Mouse (Mus musculus) ovary, postnatal 36 days (tissue): Measurements from ENCODE around the gene Rnf169.

ENCODE experiments used
- DNase-seq: peaks from one replicate; pipeline ENCODE4 v3.0.0; 2022; ENCODE audit warnings: low spot score, mixed read lengths

Gene Rnf169

DNA sequence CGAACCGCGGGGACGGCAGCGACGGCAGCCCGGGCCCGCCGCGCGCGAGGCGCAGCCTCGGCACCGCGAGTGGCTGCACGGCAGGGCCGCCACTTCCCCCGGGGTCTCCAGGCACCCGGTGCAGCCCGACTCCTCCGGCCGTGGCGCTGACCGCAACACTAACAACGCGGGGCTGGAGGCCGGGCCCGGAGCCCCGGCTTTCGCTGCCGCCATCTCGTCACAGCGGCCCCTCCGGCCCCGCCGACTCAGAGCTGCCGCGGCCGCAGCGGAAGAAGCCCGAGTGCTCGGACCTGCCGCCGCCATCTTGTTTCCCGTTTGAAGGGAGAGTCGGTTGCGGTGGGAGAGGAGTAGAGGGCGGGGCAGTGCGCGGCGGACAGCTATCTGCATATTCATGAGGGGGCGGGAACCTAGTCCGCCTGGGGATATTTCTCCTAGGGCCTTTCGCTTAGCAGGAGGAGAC lies at the start of gene Rnf169:
Rnf169 (minus strand) TSS at position 317 of the 460 bp plus-strand sequence.
- DNase-seq, result peak; percentile 89

DNA sequence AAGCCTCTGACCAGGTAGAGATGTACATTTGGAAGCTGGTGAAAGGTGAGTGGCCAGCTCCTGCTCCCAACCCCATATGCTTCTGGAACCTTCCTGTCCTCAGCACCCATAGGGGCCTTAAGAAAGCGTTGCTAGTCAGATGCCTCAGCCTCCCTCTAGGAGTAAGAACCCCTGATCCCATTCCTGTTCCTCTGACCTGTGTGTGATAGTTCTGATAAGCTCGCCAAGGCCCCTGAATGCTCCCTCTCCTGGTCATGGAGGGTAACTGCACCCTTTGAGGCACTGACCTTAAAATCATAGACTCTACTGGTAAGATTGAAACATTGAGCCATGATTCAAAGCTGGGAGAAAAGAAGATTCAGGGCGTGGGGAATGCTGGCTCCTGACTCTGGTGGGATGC lies 49.1 kb upstream of the Rnf169 start:
- no peak for DNase-seq

DNA sequence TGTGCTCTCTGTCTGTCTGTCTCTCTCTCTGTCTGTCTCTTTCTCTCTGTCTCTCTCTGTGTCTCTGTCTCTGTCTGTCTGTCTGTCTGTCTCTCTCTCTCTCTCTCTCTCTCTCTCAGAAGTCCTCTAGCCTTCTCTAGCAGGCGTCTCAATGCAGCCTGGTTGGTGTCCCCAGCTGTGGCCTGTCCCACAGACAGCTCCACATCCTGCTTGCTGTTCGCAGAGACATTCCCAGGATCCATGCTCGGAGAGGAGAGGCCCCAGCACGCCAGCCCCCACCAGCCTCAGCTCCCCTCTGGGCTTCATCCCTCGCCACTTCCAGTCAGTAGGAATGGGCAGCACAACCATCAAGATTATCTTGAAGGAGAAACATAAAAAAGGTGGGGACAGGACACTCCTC lies 47.1 kb upstream of the Rnf169 start:
- no peak for DNase-seq

DNA sequence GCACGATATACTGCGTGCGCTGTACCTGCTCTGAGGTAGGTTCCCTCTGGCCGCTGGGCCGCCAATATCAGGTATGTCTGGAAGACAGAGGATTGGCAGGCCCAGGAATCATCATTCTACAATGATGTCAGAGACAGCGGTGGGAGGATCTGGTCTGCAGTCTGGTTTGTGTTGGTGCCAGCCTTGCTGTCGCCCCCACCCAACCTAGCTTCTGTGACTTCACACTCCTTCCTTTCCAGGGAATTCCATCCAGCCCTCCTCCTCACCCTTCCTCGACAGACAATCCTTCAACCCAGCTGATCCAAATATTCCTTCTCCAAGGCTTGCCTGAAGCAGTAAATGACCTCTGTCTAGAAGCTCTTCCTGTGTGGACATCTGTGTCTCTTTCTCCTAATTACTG lies 36.8 kb upstream of the Rnf169 start:
- no peak for DNase-seq

DNA sequence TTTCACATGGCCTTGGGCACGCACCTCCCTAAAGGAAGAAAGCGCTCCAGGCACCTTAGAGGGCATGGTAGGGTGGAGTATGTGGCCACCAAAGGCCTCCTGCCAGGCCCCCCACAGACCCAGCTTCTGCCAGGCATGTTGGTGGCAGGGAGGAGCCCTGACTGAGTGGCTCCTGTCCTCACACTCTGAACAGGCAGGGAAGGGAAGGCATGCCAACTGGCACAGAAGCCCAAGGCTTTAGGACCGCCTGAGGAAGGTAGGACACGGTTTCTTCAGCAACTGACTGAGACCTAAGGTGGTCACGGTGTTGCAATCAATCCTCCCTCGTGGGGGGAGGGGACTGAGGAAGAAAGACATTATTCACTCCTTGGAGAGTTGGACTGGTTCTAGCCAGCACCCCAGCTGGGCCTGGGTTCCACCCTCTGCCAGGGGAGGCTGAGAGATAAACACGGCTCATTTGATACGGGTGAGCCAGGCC lies 33.9 kb upstream of the Rnf169 start:
- peak; percentile 68 for DNase-seq

DNA sequence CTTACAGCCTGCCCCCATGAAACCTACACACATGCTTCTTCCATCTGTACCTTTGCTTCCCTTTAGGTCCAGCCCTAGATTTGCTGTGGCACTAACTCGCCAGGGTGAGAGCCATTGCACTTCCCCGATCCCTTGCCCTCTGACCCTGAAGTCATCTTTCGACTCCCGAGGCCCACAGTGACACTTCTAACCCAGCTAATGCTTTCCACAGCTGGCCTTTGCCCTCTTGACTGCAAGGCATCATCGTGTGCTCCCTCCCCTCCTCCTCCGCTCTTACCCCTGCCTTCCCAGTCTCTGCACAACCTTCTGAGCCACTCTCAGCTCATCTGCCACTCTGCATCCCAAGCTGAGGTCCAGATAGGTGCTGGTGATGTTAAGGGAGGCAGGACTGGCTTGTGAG lies 32.3 kb upstream of the Rnf169 start:
- DNase-seq, result no peak

DNA sequence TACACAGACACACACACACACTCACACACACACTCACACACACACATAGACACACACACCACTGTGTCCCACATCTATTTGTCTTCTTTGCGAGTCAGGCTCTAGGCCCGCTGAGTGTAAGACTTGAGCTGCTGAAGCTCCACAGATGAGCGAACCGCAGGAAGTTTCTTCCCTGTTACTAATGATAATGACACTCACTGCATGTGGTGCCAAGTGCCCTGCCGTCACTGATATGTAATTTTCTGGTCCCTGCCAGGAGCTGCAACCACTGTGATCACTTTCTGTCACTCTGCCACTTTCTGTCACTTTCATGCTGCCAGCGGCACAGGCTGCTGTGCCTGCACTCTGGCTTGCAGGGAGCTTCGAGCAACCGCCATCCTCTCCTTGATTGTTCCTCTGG lies 31.8 kb upstream of the Rnf169 start:
- no peak for DNase-seq

DNA sequence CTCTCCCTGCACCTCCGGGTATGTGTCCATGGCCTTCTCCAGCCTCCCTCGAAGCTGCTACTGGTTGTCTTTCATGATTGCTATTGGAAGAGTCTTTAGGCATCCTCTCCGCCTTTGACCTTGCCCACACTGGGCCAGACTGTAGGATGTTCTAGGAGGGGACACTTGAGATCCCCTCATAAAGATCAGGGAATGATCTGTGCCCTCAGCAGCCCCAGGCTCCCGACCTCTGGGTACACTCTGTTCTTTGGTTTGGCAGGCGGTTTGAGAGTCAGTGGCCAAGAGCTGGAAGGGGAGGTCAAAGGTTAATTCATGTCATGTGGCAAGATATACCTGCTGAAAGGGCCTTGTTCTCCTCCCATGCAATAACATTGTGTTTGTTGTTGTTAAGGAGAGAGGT lies 30.5 kb upstream of the Rnf169 start:
- DNase-seq, result no peak

DNA sequence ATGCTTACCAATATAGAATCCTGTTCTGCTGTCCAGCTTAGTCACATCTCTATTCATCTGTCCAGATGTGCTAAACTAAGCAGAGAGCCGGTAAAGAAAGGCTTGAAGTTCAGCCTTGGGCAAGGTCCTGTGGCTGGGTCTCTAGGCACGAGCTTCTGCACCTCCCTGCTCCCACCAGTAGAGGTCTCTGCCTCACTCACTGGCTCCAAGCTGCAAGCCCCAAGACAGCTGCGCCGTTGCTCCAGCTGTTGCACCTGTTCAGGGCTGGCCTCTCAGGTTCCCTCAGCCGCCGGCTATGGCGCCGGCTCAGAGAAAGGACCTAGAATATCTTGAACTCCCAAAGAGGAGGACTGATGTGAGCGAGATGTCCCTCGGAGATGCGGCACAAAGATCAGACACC lies 29.4 kb upstream of the Rnf169 start:
- peak; percentile 70 for DNase-seq

DNA sequence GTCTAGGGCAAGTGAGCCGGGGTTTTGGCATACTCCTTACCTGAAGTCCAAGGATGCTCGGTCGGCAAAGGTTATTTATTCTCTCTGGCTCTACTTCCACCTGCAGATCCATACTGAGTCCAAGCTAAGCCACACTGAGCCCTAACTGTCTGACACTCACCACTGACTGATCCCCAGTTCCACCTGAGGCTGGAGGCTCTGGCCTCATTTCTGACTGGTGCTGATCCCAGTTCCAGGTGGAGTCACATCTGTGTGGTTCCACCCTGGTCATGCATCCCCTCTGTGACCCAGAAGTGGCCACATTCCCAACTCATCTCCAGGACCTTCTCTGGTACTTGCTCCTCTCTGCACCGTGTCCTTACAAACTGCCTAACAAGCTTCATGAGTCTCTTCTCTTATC lies 28.5 kb upstream of the Rnf169 start:
- DNase-seq, result no peak

DNA sequence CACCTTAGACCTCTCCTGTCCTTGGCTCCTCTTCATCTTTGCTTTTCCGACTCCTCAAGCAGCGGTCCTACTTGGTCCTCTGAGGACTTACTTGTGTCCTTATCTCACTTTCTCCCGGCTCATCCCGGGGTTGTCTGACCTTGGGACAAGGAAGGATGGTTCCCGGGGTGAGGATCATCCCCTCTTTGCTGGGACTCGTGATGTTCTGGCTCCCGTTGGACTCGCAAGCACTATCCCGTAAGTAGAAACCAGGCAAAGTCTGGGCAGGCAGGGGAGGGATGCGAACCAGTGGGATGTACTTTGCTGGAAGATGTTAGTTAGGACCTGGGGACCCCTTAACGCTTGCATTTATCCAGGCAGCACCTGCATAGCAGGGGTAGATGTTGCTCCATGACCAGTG lies 26.2 kb upstream of the Rnf169 start:
- no peak for DNase-seq

DNA sequence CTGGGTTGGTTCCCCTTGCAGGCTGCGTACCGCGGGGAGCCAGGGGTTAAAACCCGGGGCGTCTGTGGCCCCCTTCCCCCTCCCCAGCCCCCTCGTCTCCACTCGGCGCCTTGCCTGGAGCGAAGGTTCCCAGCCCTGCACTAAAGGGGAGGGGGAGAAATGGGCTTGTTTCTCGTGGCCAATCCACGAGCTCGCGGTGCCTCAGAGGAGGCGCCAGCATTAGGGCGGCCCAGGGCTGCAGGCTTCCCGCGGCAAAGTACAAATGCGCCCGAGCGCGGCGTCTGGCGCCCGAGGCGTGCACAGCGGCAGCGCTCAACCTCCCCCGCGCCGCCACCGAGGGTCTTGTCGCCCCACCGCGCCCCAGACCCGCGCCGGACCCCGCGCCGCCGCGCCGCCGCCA lies 25.5 kb upstream of the Rnf169 start, which contains the start of gene Chrdl2:
Chrdl2 (plus strand) TSS at position 383 of the 400 bp plus-strand sequence.
- DNase-seq, result peak; percentile 53

DNA sequence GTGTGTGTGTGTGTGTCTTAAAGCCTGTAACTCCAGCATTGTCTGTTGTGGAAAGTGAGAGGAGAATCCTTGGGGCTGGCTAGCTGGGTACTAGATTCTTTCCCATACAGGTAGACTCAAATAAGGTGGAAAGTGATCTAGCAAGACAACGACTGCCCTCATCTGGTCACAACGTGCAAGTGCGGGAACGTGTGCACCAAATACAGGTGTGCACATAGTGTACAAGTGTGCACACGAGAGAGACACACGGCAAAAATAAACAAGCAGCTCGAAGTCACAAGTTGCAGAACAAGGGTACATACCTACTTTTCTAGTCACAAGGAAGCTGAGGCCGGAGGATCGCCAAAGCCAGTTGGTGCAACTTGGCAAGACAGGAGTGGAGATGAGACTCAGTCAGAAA lies 23.5 kb upstream of the Rnf169 start:
- no peak for DNase-seq

DNA sequence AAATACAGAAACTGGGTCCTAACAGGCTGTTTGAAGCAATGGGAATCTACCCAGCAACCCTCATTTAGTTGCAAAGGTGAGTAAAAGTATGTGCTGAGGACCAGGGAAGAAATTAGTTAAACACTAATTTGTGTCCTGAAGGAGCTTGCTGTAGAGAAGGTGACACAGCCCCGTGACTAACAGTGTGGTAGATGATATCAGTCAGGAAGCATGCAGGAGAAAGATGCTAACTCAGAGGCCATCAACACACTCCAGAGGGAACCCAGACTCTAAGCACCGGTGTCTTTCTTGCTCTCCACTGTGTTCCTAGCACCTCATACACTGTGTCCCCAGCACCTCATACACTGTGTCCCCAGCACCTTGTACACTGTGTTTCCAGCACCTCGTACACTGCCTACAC lies 18.4 kb upstream of the Rnf169 start:
- DNase-seq, result no peak

DNA sequence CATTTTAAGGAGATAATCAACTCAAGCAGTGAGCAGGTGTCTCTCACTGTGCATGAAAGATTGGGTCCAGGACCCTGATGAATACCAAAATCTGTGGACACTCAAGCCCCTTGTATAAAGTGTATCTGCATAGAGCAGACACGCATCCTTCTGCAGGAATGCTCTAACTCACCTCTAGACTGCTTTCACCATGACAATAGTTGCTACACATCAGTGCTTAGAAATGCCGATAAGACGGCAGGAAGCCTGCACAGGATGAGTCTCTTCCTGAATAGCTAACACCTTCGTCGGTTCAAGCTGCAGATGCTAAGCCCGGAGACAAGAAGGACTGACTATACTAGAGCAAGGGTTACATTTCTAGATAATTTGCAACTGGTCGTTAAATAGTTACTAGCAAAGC lies 14.9 kb upstream of the Rnf169 start:
- no peak for DNase-seq

DNA sequence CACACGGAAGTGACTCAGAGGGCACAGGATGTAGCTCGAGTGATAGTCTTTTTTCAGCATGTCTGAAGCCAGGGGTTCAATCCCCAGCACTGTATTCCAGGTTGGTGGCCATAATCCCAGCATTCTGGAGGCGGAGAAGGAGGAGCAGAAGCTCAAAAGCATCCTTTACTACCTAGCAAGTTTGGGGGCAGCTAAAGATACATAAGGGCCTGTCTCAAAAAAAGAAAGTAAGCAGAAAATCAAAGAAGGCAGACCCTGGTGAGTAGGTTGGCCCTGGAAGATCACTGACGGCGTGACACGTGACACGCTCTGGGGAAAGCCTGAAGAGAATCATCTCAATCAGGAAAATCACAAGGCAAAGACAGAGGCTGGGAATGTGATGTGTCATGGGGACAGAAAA lies 12.9 kb upstream of the Rnf169 start:
- no peak for DNase-seq

DNA sequence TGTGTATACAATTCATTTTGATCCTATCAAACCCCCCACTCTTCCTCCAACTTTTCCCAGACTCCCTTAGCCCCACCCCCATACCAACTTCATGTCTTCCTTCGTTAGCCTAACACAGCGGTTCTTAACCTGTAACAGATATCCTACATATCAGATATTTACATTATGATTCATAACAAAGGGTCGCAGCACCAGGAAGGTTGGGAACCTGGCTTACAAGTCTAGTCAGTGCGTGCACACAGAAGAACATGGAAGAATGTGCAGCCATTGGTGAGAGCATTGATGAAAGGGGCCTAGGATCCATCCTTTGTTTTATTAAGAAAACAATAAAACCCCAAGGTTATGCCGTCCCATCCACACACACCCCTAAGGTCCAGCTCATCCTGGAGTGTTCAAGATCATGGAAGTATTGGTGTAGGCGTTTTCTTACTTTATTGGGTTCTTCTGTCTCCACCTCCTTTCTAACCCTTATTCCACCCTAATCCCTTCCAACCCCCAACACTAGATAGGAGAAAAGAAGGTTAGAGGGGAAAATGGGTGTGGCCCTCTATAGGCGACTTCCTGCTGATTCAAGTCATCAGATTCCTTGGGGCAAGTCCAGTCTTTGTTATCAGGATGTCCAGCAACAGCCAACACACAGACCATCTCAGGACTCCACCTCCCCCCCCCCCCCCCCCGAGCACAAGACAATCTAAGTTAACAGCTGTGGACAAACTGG lies 10.9 kb upstream of the Rnf169 start:
- no peak for DNase-seq

DNA sequence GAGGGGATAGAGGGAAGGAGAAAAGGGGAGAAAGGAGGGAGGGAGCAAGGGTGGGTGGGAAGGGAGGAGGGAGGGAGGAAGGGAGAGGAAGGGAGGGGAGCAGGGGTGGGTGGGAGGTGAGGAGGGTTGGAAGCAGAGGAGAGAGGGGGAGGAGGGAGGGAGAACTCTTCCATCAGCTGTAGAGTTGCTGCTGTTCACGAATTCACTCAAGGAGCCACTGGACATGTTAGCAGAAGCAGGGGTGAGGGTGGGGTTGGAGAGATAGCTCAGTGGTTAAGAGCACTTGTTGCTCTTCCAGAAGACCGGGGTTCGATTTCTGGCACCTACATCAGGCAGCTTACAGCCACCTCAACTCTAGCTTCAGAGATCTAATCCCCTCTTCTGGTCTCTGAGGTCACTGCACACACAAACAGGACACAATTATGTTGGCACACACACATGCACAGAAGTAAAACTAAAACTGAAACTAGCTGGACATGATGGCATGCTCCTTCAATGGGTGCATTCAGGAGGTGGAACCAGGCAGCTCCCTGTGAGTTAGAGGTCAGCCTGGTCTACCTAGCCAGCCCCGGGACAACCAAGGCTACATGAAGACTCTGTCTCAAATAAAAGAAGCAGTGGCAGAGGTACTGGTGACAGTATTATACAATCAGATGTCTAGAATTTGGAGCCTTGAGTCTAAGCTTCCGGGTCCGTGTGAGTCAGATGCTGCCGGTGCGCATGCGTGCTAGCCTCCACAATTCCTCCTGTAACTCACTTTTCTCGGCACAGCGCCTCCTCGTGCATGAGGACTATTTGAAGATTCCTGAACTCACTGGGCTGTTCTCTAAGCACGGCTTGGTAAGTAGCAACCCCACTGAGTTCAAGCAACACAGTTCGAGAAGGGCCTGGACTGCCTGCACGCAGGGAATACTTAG lies 9.9 kb upstream of the Rnf169 start:
- DNase-seq, result peak; percentile 25

DNA sequence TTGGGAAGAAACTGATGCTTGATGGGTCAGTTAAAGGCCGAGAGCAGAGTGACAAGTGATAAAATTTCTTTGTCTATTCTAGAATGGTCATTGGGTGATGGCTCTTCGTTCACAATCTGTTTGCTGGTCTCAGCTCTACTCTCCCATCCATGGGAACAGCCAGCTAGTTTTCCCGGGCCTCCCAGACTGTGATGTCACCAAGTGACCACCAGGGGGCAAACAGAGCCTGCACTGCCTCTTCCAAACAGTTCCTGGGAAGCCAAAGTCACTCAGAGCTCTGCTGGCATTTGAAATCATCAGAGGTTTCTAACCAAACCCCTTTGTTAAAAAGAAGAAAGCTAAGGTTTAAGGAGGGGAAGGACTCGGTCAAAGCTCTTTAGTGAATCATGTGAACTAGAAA lies 8.5 kb upstream of the Rnf169 start:
- peak; percentile 73 for DNase-seq

DNA sequence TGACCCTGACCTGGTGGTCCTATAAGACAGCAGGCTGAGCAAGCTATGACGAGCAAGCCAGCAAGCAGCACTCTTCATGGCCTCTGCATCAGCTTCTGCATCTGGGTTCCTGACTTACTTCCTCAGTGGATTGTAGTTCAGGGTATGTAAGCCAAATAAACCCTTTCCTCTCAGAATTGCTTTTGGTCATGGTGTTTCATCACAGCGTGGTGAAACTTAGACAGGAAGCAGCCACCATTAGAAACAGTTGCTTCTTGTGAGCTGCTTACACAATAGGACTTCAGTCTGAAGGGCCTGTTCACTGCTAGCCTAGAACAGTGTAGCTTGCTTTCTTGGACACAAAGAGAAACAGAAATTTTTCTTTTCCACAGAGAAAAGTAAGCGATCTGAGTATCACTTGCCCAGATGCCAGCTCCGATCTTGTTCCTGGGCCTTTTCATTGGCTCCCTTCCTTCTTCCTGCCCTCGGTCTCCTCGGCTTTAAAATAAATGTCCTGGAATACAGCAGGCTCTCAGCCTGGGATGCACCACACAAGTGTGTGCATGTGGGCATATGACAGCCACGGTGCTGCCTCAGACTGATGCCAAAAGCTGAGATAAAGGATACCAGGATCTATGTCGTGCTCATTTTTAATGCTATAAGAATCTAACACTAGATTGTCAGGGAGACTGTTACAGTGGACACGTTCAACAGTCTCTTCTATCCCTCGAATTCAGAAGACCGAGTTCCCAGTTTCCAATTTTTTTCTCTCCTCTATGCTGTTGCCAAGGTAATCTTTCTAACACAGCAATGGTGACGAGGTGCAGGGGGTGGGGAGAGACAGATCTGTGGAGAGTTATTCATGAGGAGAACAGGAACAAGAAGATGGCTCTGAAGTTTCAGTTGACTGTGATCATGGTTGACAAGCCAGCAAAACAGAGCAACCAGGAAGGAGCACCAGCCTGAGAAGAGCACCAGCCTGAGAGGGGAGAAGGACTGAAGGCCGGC lies 2.3 kb upstream of the Rnf169 start:
- no peak for DNase-seq

DNA sequence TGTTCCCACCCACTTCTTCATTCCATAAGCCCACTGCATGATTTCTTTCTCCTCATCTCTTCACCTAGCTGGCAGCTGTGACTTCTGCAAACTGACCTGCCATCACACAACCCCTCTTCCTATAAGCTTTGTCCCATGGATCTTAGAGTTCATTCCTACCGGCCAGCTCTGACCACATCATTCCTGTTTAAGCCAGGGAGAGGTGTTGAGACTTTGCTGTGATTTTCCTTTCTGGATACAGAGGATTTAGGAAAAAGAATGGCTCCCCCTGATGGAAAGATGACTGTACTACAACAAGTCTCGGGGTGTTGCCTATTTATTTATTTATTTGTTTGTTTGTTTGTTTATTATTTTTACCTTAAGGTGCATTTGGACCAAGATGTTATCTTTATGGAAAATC lies 1.1 kb upstream of the Rnf169 start:
- no peak for DNase-seq
